Mouse (Mus musculus) liver, embryonic 11.5 days (tissue): Measurements from ENCODE around the gene Marcks. TPM values are rescaled to one million over a fixed set of nuclear protein-coding genes. Genes with fewer than 3 reads are reported as not detected.

Source experiments
- ATAC-seq: fragments of 200-750 bp; cut with Nextera tagmentation; replicated peaks from 2 replicates; pipeline ENCODE4 v1.8.0; 2017; ENCODE audit warnings: moderate number of reproducible peaks, mild to moderate bottlenecking, moderate TSS enrichment, moderate library complexity; ENCODE audit not compliant: low FRiP score
- DNase-seq: peaks from one replicate; pipeline ENCODE4 v3.0.0-alpha.2; 2017; ENCODE audit warnings: low spot score
- H3K27ac ChIP-seq: fragments of 300-500 bp; sonication (generic); 2 replicates; pipeline ENCODE4 v1.5.1; 2014; ENCODE audit warnings: mild to moderate bottlenecking, low read depth, low read length, control low read depth
- H3K27me3 ChIP-seq: fragments of 300-500 bp; sonication (generic); replicated peaks from 2 replicates; pipeline ENCODE4 v1.6.1; 2014; ENCODE audit warnings: low read length, mixed read lengths; ENCODE audit not compliant: control insufficient read depth, insufficient read depth
- H3K36me3 ChIP-seq: fragments of 300-500 bp; sonication (generic); 2 replicates; pipeline ENCODE4 v1.6.1; 2014; ENCODE audit warnings: mild to moderate bottlenecking, low read length, moderate library complexity, mixed read lengths; ENCODE audit not compliant: control insufficient read depth, insufficient read depth
- H3K4me1 ChIP-seq: fragments of 300-500 bp; sonication (generic); replicated peaks from 2 replicates; pipeline ENCODE4 v1.6.1; 2014; ENCODE audit warnings: low read length, mixed read lengths; ENCODE audit not compliant: control insufficient read depth, insufficient read depth
- H3K4me2 ChIP-seq: fragments of 300-500 bp; sonication (generic); 2 replicates; pipeline ENCODE4 v1.6.1; 2014; ENCODE audit warnings: mild to moderate bottlenecking, control low read depth, moderate library complexity
- H3K4me3 ChIP-seq: fragments of 300-500 bp; sonication (generic); 2 replicates; pipeline ENCODE4 v1.5.1; 2014; ENCODE audit warnings: low read depth, low read length, control low read depth
- H3K9ac ChIP-seq: fragments of 300-500 bp; sonication (generic); 2 replicates; pipeline ENCODE4 v1.6.1; 2014; ENCODE audit warnings: low read depth, low read length, control low read depth
- H3K9me3 ChIP-seq: fragments of 300-500 bp; sonication (generic); 2 replicates; pipeline ENCODE4 v1.6.1; 2016; ENCODE audit warnings: low read length, inconsistent platforms, mixed read lengths; ENCODE audit not compliant: control insufficient read depth
- WGBS: fragments of 180-500 bp; shearing (Covaris S2); extraction: QIAGEN DNeasy Blood & Tissue Kit; methylation state at CpG from one replicate; pipeline ENCODE4 v1.1.7; 2014; 5-methylcytosine and 5-hydroxymethylcytosine counted together
- polyA plus RNA-seq: library from polyadenylated mRNA; unstranded; fragments of >200 nt; fragmentation: Nextera tagmentation; extraction: Ambion mirVana; gene quantifications from 2 replicates; pipeline ENCODE4 v1.2.1, GENCODE M21; 2014

The Marcks gene
- polyA plus RNA-seq, 1 experiment from 2014 or later, result 63.3 TPM

DNA sequence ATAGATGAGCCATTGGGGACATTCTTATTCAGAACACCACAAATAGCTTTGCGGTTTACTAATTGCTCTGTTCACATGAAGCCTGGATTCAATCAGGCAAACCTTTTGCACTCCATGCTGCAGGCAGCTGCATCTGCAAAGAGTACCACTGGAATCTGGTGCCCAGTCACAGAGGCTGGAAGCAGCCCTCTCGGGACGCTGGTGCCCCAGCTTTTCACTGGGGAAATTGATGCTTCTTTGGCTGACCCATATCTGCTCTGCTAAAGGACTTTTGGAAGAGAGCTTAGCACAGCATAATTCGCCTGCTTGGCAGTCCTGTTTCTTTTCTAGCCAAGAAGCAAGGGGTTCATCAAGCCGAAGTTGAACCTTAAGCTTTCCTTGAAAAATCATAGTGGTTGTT is 18.4 kb upstream of the Marcks start:
- WGBS, result 82% methylated on average over 5 of the region's 5 CpGs
- H3K4me2 ChIP-seq, result no peak overlapping the region
- ATAC-seq, result no peak
- no peaks in the 10 kb centered on the region for H3K9me3 ChIP-seq
- no peak overlapping the region for H3K4me3 ChIP-seq
- DNase-seq, result no peak
- no peak overlapping the region for H3K9ac ChIP-seq
- no peaks in the 10 kb centered on the region for H3K27me3 ChIP-seq
- no peaks in the 10 kb centered on the region for H3K4me1 ChIP-seq
- no peak overlapping the region for H3K27ac ChIP-seq
- no peaks in the 10 kb centered on the region for H3K36me3 ChIP-seq

DNA sequence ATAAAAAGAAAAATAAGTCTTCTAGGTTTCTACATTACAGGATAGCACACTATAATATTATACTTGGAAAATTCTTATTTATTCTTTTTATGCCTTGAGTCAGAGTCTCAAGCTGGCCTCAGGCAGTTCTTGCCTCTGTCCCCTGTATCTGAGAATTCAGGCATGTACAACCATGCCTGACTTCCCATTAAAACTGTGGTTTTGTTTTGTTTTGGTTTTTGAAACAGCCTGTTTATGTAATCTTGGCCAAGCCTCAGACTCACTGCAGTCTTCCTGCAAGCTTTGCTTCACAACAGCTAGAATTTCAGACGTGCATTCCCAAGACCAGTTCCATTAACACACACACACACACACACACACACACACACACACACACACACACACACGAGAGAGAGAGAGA is 16.4 kb upstream of the Marcks start:
- WGBS, result 47% methylated on average over 2 of the region's 2 CpGs
- ATAC-seq (no peak), DNase-seq (no peak)
- Histone ChIP-seq H3K27me3 (no peaks in the 10 kb centered on the region), H3K36me3 (no peaks in the 10 kb centered on the region), H3K9me3 (no peaks in the 10 kb centered on the region), H3K9ac (no peak overlapping the region), H3K4me2 (no peak overlapping the region), H3K4me3 (no peak overlapping the region), H3K4me1 (no peaks in the 10 kb centered on the region), H3K27ac (no peak overlapping the region)

GRCm38 (mm10) chr10:37151539-37152271 is 13.0 kb upstream of the Marcks start:
- H3K4me2 ChIP-seq, result no peak overlapping the region
- H3K4me1 ChIP-seq, result no peaks in the 10 kb centered on the region
- H3K27ac ChIP-seq, result no peak overlapping the region
- H3K36me3 ChIP-seq, result no peaks in the 10 kb centered on the region
- H3K9ac ChIP-seq, result no peak overlapping the region
- H3K27me3 ChIP-seq, result no peaks in the 10 kb centered on the region
- no peak for DNase-seq
- no peaks in the 10 kb centered on the region for H3K9me3 ChIP-seq
- no peak for ATAC-seq
- WGBS, result 82% methylated on average over 7 of the region's 7 CpGs
- H3K4me3 ChIP-seq, result no peak overlapping the region

DNA sequence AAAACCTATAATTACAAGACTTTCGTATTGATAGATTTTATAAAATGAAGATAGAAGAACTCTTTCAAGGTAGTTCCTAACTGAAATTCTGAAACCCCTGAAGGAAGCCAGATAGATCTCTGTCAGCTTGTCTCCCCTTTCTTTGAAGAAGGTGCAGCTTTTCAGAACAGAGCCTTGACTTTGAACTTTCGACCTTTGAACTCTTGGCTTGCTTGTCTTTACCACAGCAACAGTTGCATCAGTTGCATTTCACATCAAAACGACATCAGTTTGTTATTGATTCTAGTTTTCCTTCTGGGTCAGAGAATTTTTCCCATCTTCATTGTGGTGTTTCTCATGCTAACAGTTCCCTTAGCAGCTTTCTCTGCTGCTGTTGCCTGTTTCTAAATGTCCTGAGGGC is 9.3 kb upstream of the Marcks start:
- ATAC-seq (no peak), DNase-seq (no peak)
- Histone ChIP-seq H3K36me3 (no peaks in the 10 kb centered on the region), H3K4me2 (no peak overlapping the region), H3K27ac (no peak overlapping the region), H3K4me1 (no peaks in the 10 kb centered on the region), H3K9ac (no peak overlapping the region), H3K4me3 (no peak overlapping the region), H3K9me3 (no peaks in the 10 kb centered on the region), H3K27me3 (no peaks in the 10 kb centered on the region)
- 66% methylated on average over 3 of the region's 3 CpGs for WGBS

- WGBS, result 58% methylated on average over 1 of the region's 1 CpGs
- DNase-seq, result no peak
Observed at GRCm38 (mm10) chr10:37145456-37145855, 6.7 kb upstream of the Marcks start.

DNA sequence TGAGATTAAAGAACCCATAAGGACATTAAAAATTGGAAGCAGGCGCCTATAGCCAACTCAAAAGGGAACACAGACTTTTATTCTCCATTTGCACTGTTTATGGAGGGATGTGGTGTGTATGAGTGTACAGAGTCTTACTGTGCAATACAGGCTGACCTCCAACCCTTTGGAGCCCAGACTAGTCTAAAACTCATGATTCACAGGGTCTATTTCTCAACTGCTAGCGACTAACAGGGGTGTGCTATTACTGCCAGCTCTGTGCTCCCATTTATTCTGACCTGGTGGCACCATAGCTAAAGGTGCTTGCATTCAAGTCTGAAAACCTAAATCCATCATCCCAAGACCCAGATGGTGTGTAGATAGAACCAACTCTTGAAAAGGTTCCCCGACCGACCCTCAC is 2.9 kb upstream of the Marcks start:
- WGBS, result 66% methylated on average over 4 of the region's 4 CpGs
- Histone ChIP-seq H3K36me3 (no peaks in the 10 kb centered on the region), H3K9me3 (no peaks in the 10 kb centered on the region), H3K4me2 (peak overlapping the region; percentile 90), H3K27me3 (peaks cover 3% of the 10 kb centered on the region; the same call in 1 of the 2 replicates), H3K4me1 (peaks cover 3% of the 10 kb centered on the region), H3K27ac (no peak overlapping the region), H3K9ac (no peak overlapping the region), H3K4me3 (peak overlapping the region; percentile 80)
- ATAC-seq, result no peak
- DNase-seq, result no peak

More at GRCm38 (mm10) chr10:37145456-37145855, 6.7 kb upstream of the Marcks start:
- Histone ChIP-seq H3K4me2 (no peak overlapping the region), H3K9me3 (no peaks in the 10 kb centered on the region), H3K9ac (no peak overlapping the region), H3K27ac (no peak overlapping the region), H3K27me3 (no peaks in the 10 kb centered on the region; the same call in 1 of the 2 replicates), H3K36me3 (no peaks in the 10 kb centered on the region), H3K4me1 (peaks cover 3% of the 10 kb centered on the region; the same call in 1 of the 2 replicates), H3K4me3 (no peak overlapping the region)
- no peak for ATAC-seq

DNA sequence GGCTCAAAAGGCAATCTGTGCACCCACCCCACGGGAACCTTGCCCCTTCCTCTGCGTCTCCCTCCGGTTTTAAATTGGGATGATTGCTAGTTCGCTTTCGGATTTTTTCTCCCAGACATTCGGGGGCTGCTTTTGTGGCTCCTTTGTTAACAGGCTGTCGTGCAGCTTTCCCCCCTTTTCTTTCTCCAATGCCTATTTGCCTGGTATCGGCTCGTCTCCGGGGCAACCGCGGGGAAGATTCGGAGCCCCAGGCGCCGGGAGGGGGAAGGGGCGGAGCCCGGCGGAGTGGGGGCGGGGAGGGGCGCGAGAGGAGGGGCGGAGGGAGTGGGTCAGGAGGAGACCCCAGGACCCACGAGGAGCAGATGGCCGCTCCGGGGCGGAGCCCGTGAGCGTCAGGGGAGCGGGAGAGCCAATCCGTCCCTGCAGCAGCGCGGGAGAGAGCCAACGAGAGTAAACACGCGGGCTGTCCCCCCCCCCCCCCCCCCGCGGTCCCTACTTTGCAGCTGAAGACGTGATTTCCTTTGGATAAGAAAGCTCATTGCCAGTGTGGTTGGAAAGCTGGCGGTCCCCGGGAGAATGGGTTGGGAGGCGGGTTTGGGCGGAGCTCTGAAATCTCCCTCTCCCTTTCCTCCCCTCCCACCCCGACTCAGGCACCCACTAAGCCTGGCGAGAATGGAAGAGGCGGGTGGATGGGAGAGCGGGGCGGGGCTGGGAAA is 2.2 kb upstream of the Marcks start:
- peak overlapping the region; percentile 90 for H3K4me2 ChIP-seq
- DNase-seq (peak; percentile 88), ATAC-seq (peak; percentile 62)
- 0 out of 2 replicates have a peak, but pooled peaks cover 2% of the 10 kb centered on the region for H3K36me3 ChIP-seq
- peaks cover 3% of the 10 kb centered on the region; the same call in 1 of the 2 replicates for H3K27me3 ChIP-seq
- H3K9ac ChIP-seq, result peak overlapping the region; percentile 72
- under 1% methylated on average over 38 of the region's 47 CpGs for WGBS
- H3K27ac ChIP-seq, result peak overlapping the region; percentile 84
- H3K4me1 ChIP-seq, result peaks cover 3% of the 10 kb centered on the region
- peak overlapping the region; percentile 80 for H3K4me3 ChIP-seq
- H3K9me3 ChIP-seq, result no peaks in the 10 kb centered on the region

DNA sequence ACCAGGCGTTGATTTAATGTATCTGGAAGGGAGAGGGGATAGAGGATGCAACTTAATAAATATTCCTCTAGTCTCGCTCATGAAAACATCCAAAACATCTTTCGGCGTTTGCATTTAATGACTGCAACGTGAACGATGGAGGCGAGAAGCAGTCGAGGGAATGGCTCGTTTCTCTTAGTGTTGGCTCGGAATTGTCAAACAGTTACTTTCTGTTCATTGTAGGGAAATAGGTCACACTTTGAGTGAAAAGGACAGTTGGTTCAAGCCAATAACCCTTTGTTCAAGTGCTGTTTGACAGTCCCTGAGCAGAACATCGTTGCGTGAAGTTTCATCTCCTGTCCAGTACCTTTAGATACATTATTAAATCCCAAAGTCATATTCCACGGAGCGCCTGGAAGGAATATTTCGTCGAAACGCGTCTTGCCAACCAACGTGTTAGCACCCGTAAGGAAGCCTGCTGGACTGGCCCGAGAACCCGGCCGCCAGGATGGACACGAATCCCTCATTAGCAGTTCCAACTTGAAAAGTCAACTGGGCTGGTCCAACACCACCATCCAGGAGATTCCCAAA is 1.5 kb upstream of the Marcks start:
- Histone ChIP-seq H3K9ac (peak overlapping the region; percentile 72), H3K4me1 (peaks cover 3% of the 10 kb centered on the region)
- under 1% methylated on average over 24 of the region's 24 CpGs for WGBS

More for the DNA sequence above, 1.5 kb upstream of the Marcks start:
- 0 out of 2 replicates have a peak, but pooled peaks cover 2% of the 10 kb centered on the region for H3K36me3 ChIP-seq
- H3K27me3 ChIP-seq, result peaks cover 3% of the 10 kb centered on the region; the same call in 1 of the 2 replicates
- H3K27ac ChIP-seq, result peak overlapping the region; percentile 84
- DNase-seq (peak; percentile 77), ATAC-seq (no peak)
- H3K4me3 ChIP-seq, result peak overlapping the region; percentile 80
- H3K9me3 ChIP-seq, result no peaks in the 10 kb centered on the region
- H3K4me2 ChIP-seq, result peak overlapping the region; percentile 90
